Mouse (Mus musculus): ENCODE measurements around the gene Sim1.

DNA sequence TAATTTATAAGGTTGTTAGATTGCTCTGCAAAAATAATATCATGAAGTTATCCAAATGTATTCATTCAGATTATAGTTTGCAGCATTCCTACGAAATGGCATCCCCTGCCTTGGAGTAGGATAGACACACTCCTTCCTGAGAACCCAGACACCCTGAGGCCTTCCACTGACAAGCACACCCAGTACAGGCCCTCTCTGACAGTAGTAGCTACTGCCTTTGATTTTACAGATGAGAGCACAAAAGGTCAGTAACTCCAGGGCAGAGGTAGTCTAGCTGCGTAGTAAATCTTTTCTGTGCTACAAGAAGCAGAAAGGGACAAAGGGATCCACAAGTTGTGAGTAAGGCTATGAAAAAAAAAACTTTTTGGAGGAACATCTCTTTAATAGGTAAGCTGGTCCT lies 12.2 kb upstream of the Sim1 start:
- TF ChIP-seq CTCF (IDR thresholded peaks at IDR 0.05; ENCODE audit: control insufficient read depth, insufficient read depth, insufficient read length) (no peak), MAX (IDR thresholded peaks at IDR 0.05) (no peak)

Measured in C2C12 (cell line).